Mouse (Mus musculus) G1E (cell line): Measurements from ENCODE around the gene Trpc3. TPM values are rescaled to one million over a fixed set of nuclear protein-coding genes. Genes with fewer than 3 reads are reported as not detected.
"Not testable (repeated sequence)": the region's sequence is repeated elsewhere in the genome, so short reads cannot be mapped to it uniquely, and the experiment has no call there.

Experiments used
- ATAC-seq: 2 replicates; pipeline ENCODE4 v1.8.0; 2016; ENCODE audit warnings: mild to moderate bottlenecking; ENCODE audit not compliant: insufficient number of reproducible peaks, poor library complexity, low FRiP score, severe bottlenecking; ENCODE audit errors: extremely low read depth
- DNase-seq: peaks from one replicate; pipeline ENCODE4 v3.0.0; 2012; ENCODE audit warnings: low spot score
- H3K27me3 ChIP-seq: 2 replicates; pipeline ENCODE4 v1.6.1; 2012; ENCODE audit warnings: mild to moderate bottlenecking, low read length, inconsistent platforms; ENCODE audit not compliant: insufficient read depth
- H3K36me3 ChIP-seq: replicated peaks from 2 replicates; pipeline ENCODE3; 2012; ENCODE audit warnings: mild to moderate bottlenecking, inconsistent platforms
- H3K4me1 ChIP-seq: 2 replicates; pipeline ENCODE4 v1.6.1; 2012; ENCODE audit warnings: low read depth, low read length, inconsistent platforms, mixed read lengths; ENCODE audit not compliant: insufficient read depth
- H3K4me3 ChIP-seq: 2 replicates; pipeline ENCODE4 v1.5.1; 2012; ENCODE audit warnings: low read depth, mild to moderate bottlenecking, inconsistent platforms, low read length, moderate library complexity, mixed read lengths
- H3K9me3 ChIP-seq: replicated peaks from 2 replicates; pipeline ENCODE4 v1.6.1; 2012; ENCODE audit warnings: inconsistent platforms
- CTCF ChIP-seq: IDR thresholded peaks from 2 replicates; pipeline ENCODE4 v1.5.1; 2012; ENCODE audit warnings: low read depth, low read length, inconsistent platforms, mixed read lengths
- GATA1 ChIP-seq: IDR thresholded peaks from 2 replicates; pipeline ENCODE4 v1.6.1; 2012; ENCODE audit warnings: borderline replicate concordance, low read length, inconsistent platforms, mixed read lengths
- GATA2 ChIP-seq: IDR thresholded peaks from 2 replicates; pipeline ENCODE4 v1.6.1; 2012; ENCODE audit warnings: low read depth, low read length, inconsistent platforms, borderline replicate concordance
- POLR2AphosphoS5 ChIP-seq: IDR thresholded peaks from 2 replicates; pipeline ENCODE4 v1.6.1; 2012; ENCODE audit warnings: low read depth, low read length, inconsistent platforms; ENCODE audit not compliant: insufficient replicate concordance
- TAL1 ChIP-seq: conservative IDR thresholded peaks from 2 replicates; pipeline ENCODE4 v1.6.1; 2012; ENCODE audit warnings: low read depth, low read length, inconsistent platforms, mixed read lengths
- polyA plus RNA-seq: library from polyadenylated mRNA; stranded (reverse); fragments of >175 nt; gene quantifications from 2 replicates; pipeline ENCODE4 v1.2.3, GENCODE M21; 2012
- total RNA-seq, 2 experiments: library from RNA; stranded (forward) in 1 of 2; stranded (reverse) in 1 of 2; fragments of 200-1000 nt in 1 of 2; fragments of >200 nt in 1 of 2; fragmentation: Nextera tagmentation in 1 of 2; gene quantifications; 2 replicates each; pipeline ENCODE4 v1.2.3; 2014 to 2017

Gene Trpc3
- total and polyA plus RNA-seq, 3 experiments: 0.11 TPM; not detected in 2

DNA sequence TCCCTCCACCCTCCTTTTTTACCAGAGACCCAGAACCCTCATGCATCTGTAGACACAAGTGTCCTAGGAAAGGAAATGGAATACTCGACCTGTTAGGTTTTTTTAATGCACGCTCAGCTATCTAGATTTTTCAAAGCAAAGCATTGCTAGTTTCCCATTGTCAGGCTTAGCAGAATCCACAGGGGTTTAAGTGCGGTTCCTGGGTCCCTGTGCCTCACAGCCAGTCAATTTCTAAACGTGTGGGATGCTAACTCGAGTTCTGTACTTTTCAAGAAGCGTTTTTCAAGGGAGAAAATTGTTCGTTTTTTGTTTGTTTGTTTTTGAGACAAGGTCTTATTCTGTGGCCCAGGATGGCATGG is 304 bp upstream of the Trpc3 start:
- no peak for DNase-seq
- no peaks in the 10 kb centered on the region for H3K9me3 ChIP-seq
- H3K36me3 ChIP-seq: no peaks in the 10 kb centered on the region
- H3K27me3 ChIP-seq: no peaks in the 10 kb centered on the region
- TF ChIP-seq CTCF (no peak), GATA2 (no peak), TAL1 (no peak), POLR2AphosphoS5 (no peak), GATA1 (no peak)
- H3K4me3 ChIP-seq: no peak overlapping the region
- no peak for ATAC-seq
- H3K4me1 ChIP-seq: no peaks in the 10 kb centered on the region

GRCm38 (mm10) chr3:36688874-36689273 is 1.1 kb downstream of the Trpc3 start:
- no peak for ATAC-seq
- DNase-seq: no peak
- Histone ChIP-seq H3K9me3 (no peaks in the 10 kb centered on the region), H3K4me3 (no peak overlapping the region), H3K4me1 (no peaks in the 10 kb centered on the region), H3K27me3 (no peaks in the 10 kb centered on the region), H3K36me3 (no peaks in the 10 kb centered on the region)
- TF ChIP-seq GATA1 (no peak), TAL1 (no peak), CTCF (no peak), GATA2 (no peak), POLR2AphosphoS5 (no peak)

GRCm38 (mm10) chr3:36675822-36676221 is 14.1 kb downstream of the Trpc3 start:
- no peak for TF ChIP-seq CTCF
- TF ChIP-seq TAL1: no peak
- TF ChIP-seq POLR2AphosphoS5: no peak
- TF ChIP-seq GATA2: no peak
- no peak for TF ChIP-seq GATA1
- H3K4me3 ChIP-seq: no peak overlapping the region
- no peak for DNase-seq
- H3K9me3 ChIP-seq: no peaks in the 10 kb centered on the region
- peaks cover 14% of the 10 kb centered on the region for H3K27me3 ChIP-seq
- no peaks in the 10 kb centered on the region for H3K36me3 ChIP-seq
- no peak for ATAC-seq
- H3K4me1 ChIP-seq: no peaks in the 10 kb centered on the region

GRCm38 (mm10) chr3:36667814-36668213 is 22.2 kb downstream of the Trpc3 start:
- no peak for DNase-seq
- Histone ChIP-seq H3K4me1 (no peaks in the 10 kb centered on the region), H3K36me3 (no peaks in the 10 kb centered on the region), H3K4me3 (no peak overlapping the region), H3K27me3 (peaks cover 8% of the 10 kb centered on the region; the same call in 1 of the 2 replicates), H3K9me3 (no peaks in the 10 kb centered on the region)
- ATAC-seq: no peak
- TF ChIP-seq POLR2AphosphoS5 (no peak), CTCF (no peak), GATA2 (no peak), TAL1 (no peak)

DNA sequence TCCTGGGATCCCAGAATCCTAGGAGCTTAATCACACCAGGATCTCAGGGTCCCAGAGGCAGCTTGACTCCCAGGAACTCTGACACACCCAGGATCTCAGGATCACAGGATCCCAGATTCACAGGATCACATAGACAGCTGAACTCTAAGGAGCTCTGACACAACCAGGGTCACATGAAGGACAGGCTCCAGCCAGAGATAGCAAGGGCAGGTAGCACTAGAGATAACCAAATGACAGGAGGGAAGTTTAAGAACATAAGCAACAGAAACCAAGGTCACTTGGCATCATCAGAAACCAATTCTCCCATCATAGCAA is 44.8 kb downstream of the Trpc3 start:
- not testable (repeated sequence) for H3K4me3 ChIP-seq, DNase-seq, H3K4me1 ChIP-seq, ATAC-seq, H3K36me3 ChIP-seq, H3K27me3 ChIP-seq, H3K9me3 ChIP-seq

DNA sequence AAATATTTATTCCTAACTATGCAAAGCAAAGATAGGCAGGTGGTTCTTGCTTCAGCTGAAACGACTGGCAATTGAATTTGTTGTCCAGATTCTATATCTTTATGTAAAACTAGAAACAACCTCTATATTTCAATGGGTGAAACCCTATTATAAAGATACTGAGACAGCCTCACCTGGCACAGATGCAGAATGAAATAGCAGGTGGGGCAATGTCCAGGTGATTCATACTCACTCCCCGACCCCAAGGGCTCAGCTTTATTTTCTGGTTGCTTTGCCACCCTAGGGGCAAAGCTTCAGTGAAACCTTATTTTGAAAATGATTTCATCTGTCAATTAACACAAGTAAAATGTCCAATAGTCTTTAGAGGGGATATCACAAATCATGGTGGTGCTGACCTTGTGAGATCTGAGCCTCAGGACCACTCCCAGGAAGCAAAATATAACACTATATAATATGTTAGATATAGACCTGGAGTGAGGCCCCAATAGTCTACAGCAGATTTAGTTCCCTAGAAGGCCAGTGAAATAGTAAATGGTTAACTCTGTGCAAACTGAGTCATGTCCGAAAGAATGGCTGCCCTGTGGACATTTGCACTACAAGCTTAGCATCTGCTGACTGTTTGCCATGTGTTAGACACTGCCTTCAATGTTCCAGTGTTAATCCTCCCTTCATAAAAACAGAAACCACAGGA is 45.3 kb downstream of the Trpc3 start:
- Histone ChIP-seq H3K27me3 (no peaks in the 10 kb centered on the region; the same call in 1 of the 2 replicates), H3K9me3 (no peaks in the 10 kb centered on the region), H3K4me3 (no peak overlapping the region), H3K4me1 (no peaks in the 10 kb centered on the region), H3K36me3 (no peaks in the 10 kb centered on the region)
- no peak for TF ChIP-seq CTCF
- no peak for TF ChIP-seq POLR2AphosphoS5
- ATAC-seq (no peak), DNase-seq (no peak)

GRCm38 (mm10) chr3:36643354-36643753 is 46.6 kb downstream of the Trpc3 start:
- H3K9me3 ChIP-seq: no peaks in the 10 kb centered on the region
- no peaks in the 10 kb centered on the region for H3K36me3 ChIP-seq
- DNase-seq (no peak), ATAC-seq (no peak)
- TF ChIP-seq CTCF (no peak), GATA1 (no peak), POLR2AphosphoS5 (no peak), TAL1 (no peak), GATA2 (no peak)
- H3K4me1 ChIP-seq: no peaks in the 10 kb centered on the region
- H3K4me3 ChIP-seq: no peak overlapping the region
- no peaks in the 10 kb centered on the region; the same call in 1 of the 2 replicates for H3K27me3 ChIP-seq
